Mouse (Mus musculus): ENCODE data around the gene Pid1. TPM values are rescaled to one million over a fixed set of nuclear protein-coding genes. Genes with fewer than 3 reads are reported as not detected.

Pid1 gene
- polyA plus RNA-seq, 1 experiment from 2014 or later: 15.8 TPM

DNA sequence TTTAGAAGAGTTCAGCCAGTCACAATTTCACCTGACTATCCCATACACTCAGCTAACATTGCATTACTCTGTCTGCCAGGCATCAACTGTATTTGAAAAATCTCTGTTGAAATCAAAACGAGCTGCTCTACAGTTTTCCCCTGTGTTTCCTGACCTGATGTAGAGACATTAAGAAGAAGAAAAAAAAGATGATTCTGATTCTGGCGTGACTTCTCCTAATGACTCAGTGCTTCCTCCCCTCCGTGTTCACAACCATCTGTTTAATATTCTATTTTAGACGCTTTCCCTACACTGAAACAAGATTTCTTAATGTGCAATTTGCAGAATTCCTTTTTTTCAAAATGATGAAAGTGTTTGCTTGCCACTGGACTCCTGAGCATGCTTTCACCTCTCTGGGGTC is 42.7 kb downstream of the Pid1 start:
- H3K9ac ChIP-seq (ENCODE audit: low read length): no peak overlapping the region
- no peaks in the 10 kb centered on the region for H3K27me3 ChIP-seq (ENCODE audit: control insufficient read depth, insufficient read depth, low read length)
- no peaks in the 10 kb centered on the region for H3K36me3 ChIP-seq (ENCODE audit: control insufficient read depth, insufficient read depth, low read length)
- H3K27ac ChIP-seq (replicated peaks): no peak overlapping the region
- ATAC-seq (ENCODE audit: low FRiP score, low TSS enrichment) (no peak), DNase-seq (ENCODE audit: low spot score) (no peak)
- H3K9me3 ChIP-seq (ENCODE audit: control insufficient read depth, low read length): no peaks in the 10 kb centered on the region
- no peak overlapping the region for H3K4me3 ChIP-seq (ENCODE audit: low read depth, low read length)
- H3K4me1 ChIP-seq (replicated peaks; ENCODE audit: control insufficient read depth, insufficient read depth): no peaks in the 10 kb centered on the region
- TF ChIP-seq CTCF (IDR thresholded peaks at IDR 0.05; ENCODE audit: low read depth): no peak
- no peak for TF ChIP-seq EP300 (optimal IDR thresholded peaks at IDR 0.05)
- no peak overlapping the region for H3K4me2 ChIP-seq (replicated peaks; ENCODE audit: low read depth)
- WGBS: 49% methylated on average over 4 of the region's 4 CpGs

DNA sequence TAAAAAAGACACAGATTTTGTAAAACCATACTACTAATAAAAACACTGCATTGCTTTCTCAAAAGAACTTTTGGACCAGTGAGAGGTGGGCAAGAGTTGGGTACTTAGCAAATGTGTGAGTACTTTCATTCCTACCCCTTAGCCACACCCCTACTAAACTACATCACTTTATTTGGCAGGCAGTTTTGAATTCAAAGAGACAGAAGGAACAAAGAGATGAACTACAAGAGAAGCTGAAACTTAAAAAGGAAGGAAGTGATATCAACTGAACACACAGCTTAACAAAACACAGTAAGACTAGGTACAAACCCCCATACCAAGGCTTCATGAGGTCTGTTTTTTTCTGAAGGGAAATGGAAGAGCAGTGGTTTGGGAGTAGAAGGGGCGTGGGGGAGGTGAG is 45.4 kb downstream of the Pid1 start:
- Histone ChIP-seq H3K9me3 (ENCODE audit: control insufficient read depth, low read length) (no peaks in the 10 kb centered on the region), H3K4me1 (replicated peaks; ENCODE audit: control insufficient read depth, insufficient read depth) (no peaks in the 10 kb centered on the region), H3K9ac (ENCODE audit: low read length) (no peak overlapping the region), H3K4me2 (replicated peaks; ENCODE audit: low read depth) (no peak overlapping the region), H3K27ac (replicated peaks) (no peak overlapping the region), H3K36me3 (ENCODE audit: control insufficient read depth, insufficient read depth, low read length) (no peaks in the 10 kb centered on the region), H3K4me3 (ENCODE audit: low read depth, low read length) (no peak overlapping the region), H3K27me3 (ENCODE audit: control insufficient read depth, insufficient read depth, low read length) (no peaks in the 10 kb centered on the region)
- 100% methylated on average over 1 of the region's 1 CpGs for WGBS
- DNase-seq (ENCODE audit: low spot score) (no peak), ATAC-seq (ENCODE audit: low FRiP score, low TSS enrichment) (no peak)
- TF ChIP-seq EP300 (optimal IDR thresholded peaks at IDR 0.05) (no peak), CTCF (IDR thresholded peaks at IDR 0.05; ENCODE audit: low read depth) (no peak)

DNA sequence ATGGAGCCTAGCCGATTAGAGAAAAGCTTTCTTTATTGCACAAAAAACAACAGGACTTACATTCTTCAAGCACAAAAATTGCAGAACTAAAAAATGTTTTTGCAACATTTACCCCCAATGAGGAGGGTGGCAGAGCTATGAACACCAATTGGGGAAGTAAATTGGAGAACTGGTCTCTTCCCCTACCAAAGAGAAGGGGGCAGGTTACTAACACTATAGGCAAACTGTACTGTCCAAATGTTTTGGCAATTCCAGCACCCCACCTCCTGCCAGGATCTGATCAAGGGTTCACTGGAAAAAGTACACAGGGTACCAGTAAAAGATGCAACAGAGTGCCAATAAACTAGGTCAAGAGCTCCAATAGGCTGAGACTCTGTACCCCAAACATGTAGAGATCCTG is 46.2 kb downstream of the Pid1 start:
- no peak overlapping the region for H3K27ac ChIP-seq (replicated peaks)
- WGBS: 95% methylated on average over 1 of the region's 1 CpGs
- no peak overlapping the region for H3K9ac ChIP-seq (ENCODE audit: low read length)
- DNase-seq (ENCODE audit: low spot score) (no peak), ATAC-seq (ENCODE audit: low FRiP score, low TSS enrichment) (no peak)
- no peak overlapping the region for H3K4me2 ChIP-seq (replicated peaks; ENCODE audit: low read depth)
- H3K9me3 ChIP-seq (ENCODE audit: control insufficient read depth, low read length): no peaks in the 10 kb centered on the region
- no peaks in the 10 kb centered on the region for H3K4me1 ChIP-seq (replicated peaks; ENCODE audit: control insufficient read depth, insufficient read depth)
- no peaks in the 10 kb centered on the region for H3K27me3 ChIP-seq (ENCODE audit: control insufficient read depth, insufficient read depth, low read length)
- no peaks in the 10 kb centered on the region for H3K36me3 ChIP-seq (ENCODE audit: control insufficient read depth, insufficient read depth, low read length)
- TF ChIP-seq EP300 (optimal IDR thresholded peaks at IDR 0.05): no peak
- no peak for TF ChIP-seq CTCF (IDR thresholded peaks at IDR 0.05; ENCODE audit: low read depth)
- H3K4me3 ChIP-seq (ENCODE audit: low read depth, low read length): no peak overlapping the region

DNA sequence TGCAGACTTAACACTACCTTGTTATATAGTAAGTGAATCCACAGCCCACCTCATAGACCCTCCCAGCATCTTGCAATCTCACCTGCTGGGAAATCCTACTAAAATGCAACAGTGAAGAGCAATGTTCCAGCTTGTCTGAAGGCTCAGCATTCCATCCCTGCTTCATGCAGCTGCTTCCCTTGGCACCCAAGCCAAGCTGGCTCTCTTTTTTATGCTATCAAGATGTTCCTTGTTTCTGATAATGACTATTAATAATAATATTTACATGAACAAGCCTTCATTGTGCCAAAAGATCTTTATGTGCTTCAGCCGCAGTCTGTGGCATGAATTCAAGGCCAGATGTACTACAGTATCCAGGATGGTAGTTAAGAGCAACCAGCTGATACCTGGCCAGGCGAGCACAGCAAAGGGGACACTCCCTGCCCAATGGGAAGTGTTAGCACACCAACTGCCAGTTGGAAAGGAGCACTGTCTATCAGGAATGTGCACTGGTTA is 54.0 kb downstream of the Pid1 start:
- H3K36me3 ChIP-seq (ENCODE audit: control insufficient read depth, insufficient read depth, low read length): no peaks in the 10 kb centered on the region
- no peak for TF ChIP-seq CTCF (IDR thresholded peaks at IDR 0.05; ENCODE audit: low read depth)
- no peak for TF ChIP-seq EP300 (optimal IDR thresholded peaks at IDR 0.05)
- no peak overlapping the region for H3K9ac ChIP-seq (ENCODE audit: low read length)
- no peak overlapping the region for H3K27ac ChIP-seq (replicated peaks)
- H3K27me3 ChIP-seq (ENCODE audit: control insufficient read depth, insufficient read depth, low read length): no peaks in the 10 kb centered on the region
- DNase-seq (ENCODE audit: low spot score) (no peak), ATAC-seq (ENCODE audit: low FRiP score, low TSS enrichment) (no peak)
- 45% methylated on average over 2 of the region's 2 CpGs for WGBS
- H3K9me3 ChIP-seq (ENCODE audit: control insufficient read depth, low read length): no peaks in the 10 kb centered on the region
- H3K4me3 ChIP-seq (ENCODE audit: low read depth, low read length): no peak overlapping the region
- no peak overlapping the region for H3K4me2 ChIP-seq (replicated peaks; ENCODE audit: low read depth)
- no peaks in the 10 kb centered on the region for H3K4me1 ChIP-seq (replicated peaks; ENCODE audit: control insufficient read depth, insufficient read depth)

DNA sequence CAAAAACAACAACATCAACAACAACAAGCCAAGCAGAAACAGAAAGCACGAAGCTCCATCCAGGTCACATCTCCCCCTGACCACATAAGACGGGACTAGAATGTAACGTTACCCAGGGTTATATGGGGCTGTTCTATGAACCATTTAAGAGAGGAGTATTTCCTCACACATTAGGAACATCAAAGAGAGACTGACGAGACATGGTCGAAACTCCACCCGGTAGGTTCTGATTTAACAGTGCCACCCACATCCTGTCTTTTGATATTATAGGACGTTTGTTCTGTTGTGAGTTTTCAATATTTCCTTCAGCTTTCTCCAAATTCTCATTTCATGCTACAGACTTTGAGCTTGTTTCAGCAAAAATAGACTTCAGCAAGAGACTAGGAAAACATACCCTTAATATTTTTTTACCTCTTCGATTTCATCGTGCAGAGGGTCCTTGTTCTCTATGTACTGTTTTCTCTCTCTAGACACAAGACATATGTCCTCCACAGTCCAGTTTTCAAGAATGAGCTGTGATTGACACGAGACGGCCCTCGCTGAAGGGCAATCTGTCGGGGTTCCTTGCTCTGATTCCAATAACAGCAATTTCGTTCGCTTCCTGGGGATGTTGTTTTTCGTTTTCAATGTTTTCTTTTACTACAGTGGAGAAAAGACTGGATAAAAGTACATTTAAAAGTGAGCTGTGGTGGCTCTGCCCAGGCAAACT is 58.1 kb downstream of the Pid1 start:
- Histone ChIP-seq H3K4me1 (replicated peaks; ENCODE audit: control insufficient read depth, insufficient read depth) (no peaks in the 10 kb centered on the region), H3K36me3 (ENCODE audit: control insufficient read depth, insufficient read depth, low read length) (no peaks in the 10 kb centered on the region), H3K9ac (ENCODE audit: low read length) (no peak overlapping the region), H3K4me2 (replicated peaks; ENCODE audit: low read depth) (no peak overlapping the region), H3K4me3 (ENCODE audit: low read depth, low read length) (no peak overlapping the region), H3K9me3 (ENCODE audit: control insufficient read depth, low read length) (no peaks in the 10 kb centered on the region), H3K27ac (replicated peaks) (no peak overlapping the region), H3K27me3 (ENCODE audit: control insufficient read depth, insufficient read depth, low read length) (no peaks in the 10 kb centered on the region)
- ATAC-seq (ENCODE audit: low FRiP score, low TSS enrichment) (no peak), DNase-seq (ENCODE audit: low spot score) (no peak)
- 85% methylated on average over 16 of the region's 16 CpGs for WGBS
- TF ChIP-seq EP300 (optimal IDR thresholded peaks at IDR 0.05): no peak
- TF ChIP-seq CTCF (IDR thresholded peaks at IDR 0.05; ENCODE audit: low read depth): no peak

DNA sequence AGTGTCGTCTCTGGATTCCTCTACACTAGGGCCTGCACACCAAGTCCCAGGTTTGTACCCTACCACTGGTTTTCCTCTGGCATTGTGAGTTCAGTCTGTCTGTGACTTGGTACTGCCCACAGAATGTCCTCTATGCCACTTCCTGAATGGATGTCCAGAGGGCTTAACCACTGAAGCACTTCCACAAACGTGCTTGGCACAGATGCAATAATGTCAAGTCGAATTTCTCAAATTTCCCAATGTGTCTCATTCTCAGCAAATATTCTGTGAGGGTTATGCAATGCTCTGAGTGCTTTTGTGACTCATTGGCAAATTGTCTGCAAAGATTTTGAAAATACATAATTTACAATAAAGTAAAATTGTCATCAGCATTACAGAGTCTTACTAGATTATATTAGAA is 61.2 kb downstream of the Pid1 start:
- Histone ChIP-seq H3K9ac (ENCODE audit: low read length) (no peak overlapping the region), H3K27ac (replicated peaks) (no peak overlapping the region), H3K4me3 (ENCODE audit: low read depth, low read length) (no peak overlapping the region), H3K4me2 (replicated peaks; ENCODE audit: low read depth) (no peak overlapping the region), H3K4me1 (replicated peaks; ENCODE audit: control insufficient read depth, insufficient read depth) (no peaks in the 10 kb centered on the region), H3K9me3 (ENCODE audit: control insufficient read depth, low read length) (no peaks in the 10 kb centered on the region), H3K27me3 (ENCODE audit: control insufficient read depth, insufficient read depth, low read length) (no peaks in the 10 kb centered on the region), H3K36me3 (ENCODE audit: control insufficient read depth, insufficient read depth, low read length) (no peaks in the 10 kb centered on the region)
- DNase-seq (ENCODE audit: low spot score) (no peak), ATAC-seq (ENCODE audit: low FRiP score, low TSS enrichment) (no peak)
- TF ChIP-seq CTCF (IDR thresholded peaks at IDR 0.05; ENCODE audit: low read depth) (no peak), EP300 (optimal IDR thresholded peaks at IDR 0.05) (no peak)
- WGBS: 61% methylated on average over 3 of the region's 3 CpGs

Measured in stomach, postnatal 0 days (tissue).